Mouse (Mus musculus) heart, embryonic 11.5 days (tissue): ENCODE measurements around the gene Nufip2. TPM values are rescaled to one million over a fixed set of nuclear protein-coding genes. Genes with fewer than 3 reads are reported as not detected.
A peak's percentile ranks its signal among the peaks of the same experiment; 100 is the strongest.

ENCODE experiments used
- ATAC-seq: fragments of 200-750 bp; cut with Nextera tagmentation; replicated peaks from 2 replicates; pipeline ENCODE4 v1.8.0; 2017; ENCODE audit warnings: moderate library complexity; ENCODE audit not compliant: insufficient number of reproducible peaks, low FRiP score, low TSS enrichment
- H3K27ac ChIP-seq: fragments of 300-500 bp; sonication (generic); 2 replicates; pipeline ENCODE4 v1.5.1; 2014; ENCODE audit warnings: mild to moderate bottlenecking, low read depth, low read length
- H3K27me3 ChIP-seq: fragments of 300-500 bp; sonication (generic); 2 replicates; pipeline ENCODE4 v1.6.1; 2014; ENCODE audit warnings: mild to moderate bottlenecking, low read length, mixed read lengths; ENCODE audit not compliant: control insufficient read depth, insufficient read depth
- H3K36me3 ChIP-seq: fragments of 300-500 bp; sonication (generic); 2 replicates; pipeline ENCODE4 v1.6.1; 2014; ENCODE audit warnings: mild to moderate bottlenecking, low read length, moderate library complexity, mixed read lengths; ENCODE audit not compliant: control insufficient read depth, insufficient read depth
- H3K4me1 ChIP-seq: fragments of 300-500 bp; sonication (generic); 2 replicates; pipeline ENCODE4 v1.6.1; 2014; ENCODE audit warnings: low read length; ENCODE audit not compliant: control insufficient read depth, insufficient read depth
- H3K4me2 ChIP-seq: fragments of 300-500 bp; sonication (generic); 2 replicates; pipeline ENCODE4 v1.6.1; 2014; ENCODE audit warnings: mild to moderate bottlenecking, moderate library complexity
- H3K4me3 ChIP-seq: fragments of 300-500 bp; sonication (generic); 2 replicates; pipeline ENCODE4 v1.5.1; 2014; ENCODE audit warnings: low read depth, low read length
- H3K9ac ChIP-seq: fragments of 300-500 bp; sonication (generic); 2 replicates; pipeline ENCODE4 v1.6.1; 2014; ENCODE audit warnings: mild to moderate bottlenecking, low read depth, low read length, moderate library complexity
- H3K9me3 ChIP-seq: fragments of 300-500 bp; sonication (generic); replicated peaks from 2 replicates; pipeline ENCODE4 v1.6.1; 2016; ENCODE audit warnings: low read length; ENCODE audit not compliant: control insufficient read depth
- WGBS: fragments of 180-500 bp; shearing (Covaris S2); extraction: QIAGEN DNeasy Blood & Tissue Kit; methylation state at CpG from one replicate; pipeline ENCODE4 v1.1.7; 2014; ENCODE audit not compliant: insufficient replicate concordance; 5-methylcytosine and 5-hydroxymethylcytosine counted together
- polyA plus RNA-seq: library from polyadenylated mRNA; unstranded; fragments of >200 nt; fragmentation: Nextera tagmentation; extraction: Ambion mirVana; gene quantifications from 2 replicates; pipeline ENCODE4 v1.2.1, GENCODE M21; 2014

The Nufip2 gene
- polyA plus RNA-seq, 1 experiment from 2014 or later = 11.3 TPM

DNA sequence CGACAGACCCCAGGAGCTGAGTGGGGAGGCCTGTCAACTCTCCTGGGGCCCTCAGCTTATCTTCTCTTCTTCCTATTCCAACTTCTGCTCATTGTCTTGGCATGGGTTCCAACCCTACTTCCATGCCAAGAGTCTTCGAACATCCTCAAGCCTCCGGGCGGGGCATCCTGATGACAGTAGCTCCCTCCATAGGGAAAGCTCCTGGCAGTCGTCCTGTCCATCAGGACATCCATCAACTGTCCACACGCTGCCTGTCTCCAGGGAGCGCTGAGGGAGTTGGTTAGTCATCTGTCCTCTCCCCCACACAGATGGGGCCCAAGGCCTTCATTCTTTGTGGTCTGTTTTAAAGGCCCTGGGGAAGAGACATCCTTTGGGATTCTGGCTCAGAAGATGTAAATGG, 95.1 kb downstream of the Nufip2 start:
- ATAC-seq = no peak
- H3K9me3 ChIP-seq = no peaks in the 10 kb centered on the region
- H3K4me2 ChIP-seq = no peak overlapping the region
- H3K36me3 ChIP-seq = no peaks in the 10 kb centered on the region
- 54% methylated on average over 7 of the region's 7 CpGs for WGBS
- H3K4me1 ChIP-seq = peaks cover 42% of the 10 kb centered on the region
- no peak overlapping the region for H3K9ac ChIP-seq
- no peak overlapping the region for H3K4me3 ChIP-seq
- no peak overlapping the region for H3K27ac ChIP-seq
- no peaks in the 10 kb centered on the region for H3K27me3 ChIP-seq

DNA sequence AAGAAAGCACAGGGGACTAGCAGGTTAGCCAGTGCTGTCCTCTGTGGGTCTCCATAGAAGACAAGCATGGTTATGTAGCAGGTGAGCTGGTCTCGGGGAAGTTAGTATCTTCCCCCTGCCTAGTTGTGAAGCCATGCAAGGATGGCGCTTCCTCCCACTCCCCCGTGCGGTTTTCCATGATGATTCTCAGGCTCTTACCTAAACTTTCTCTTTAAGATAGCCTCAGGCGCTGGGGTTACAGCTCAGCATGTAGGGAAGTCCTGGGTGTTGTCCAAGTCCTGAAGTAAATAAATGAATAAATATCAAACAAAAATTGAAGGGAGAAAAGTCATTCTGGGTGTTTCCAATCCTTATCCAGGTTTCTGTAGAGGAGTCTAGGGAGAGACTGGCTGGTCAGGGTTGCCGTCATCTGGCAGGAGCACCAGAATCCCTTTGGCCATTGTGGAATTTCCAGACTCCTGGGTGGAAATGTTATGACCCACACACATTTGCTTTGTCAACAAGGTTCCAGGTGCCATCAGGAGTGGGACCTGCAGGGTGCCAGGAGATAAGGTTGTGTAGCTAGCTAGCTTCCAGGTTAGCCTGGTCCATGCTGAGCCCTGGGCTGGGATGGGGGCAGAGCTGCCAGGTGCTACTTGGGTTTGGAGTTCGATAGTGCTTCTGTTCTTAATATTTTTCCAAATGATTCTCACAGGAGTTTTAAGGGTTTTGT, 96.3 kb downstream of the Nufip2 start:
- WGBS = 81% methylated on average over 7 of the region's 7 CpGs
- H3K4me2 ChIP-seq = no peak overlapping the region
- ATAC-seq = no peak
- no peaks in the 10 kb centered on the region for H3K36me3 ChIP-seq
- peaks cover 46% of the 10 kb centered on the region for H3K4me1 ChIP-seq
- H3K9me3 ChIP-seq = no peaks in the 10 kb centered on the region
- H3K27me3 ChIP-seq = no peaks in the 10 kb centered on the region
- no peak overlapping the region for H3K4me3 ChIP-seq
- H3K27ac ChIP-seq = no peak overlapping the region
- no peak overlapping the region for H3K9ac ChIP-seq

DNA sequence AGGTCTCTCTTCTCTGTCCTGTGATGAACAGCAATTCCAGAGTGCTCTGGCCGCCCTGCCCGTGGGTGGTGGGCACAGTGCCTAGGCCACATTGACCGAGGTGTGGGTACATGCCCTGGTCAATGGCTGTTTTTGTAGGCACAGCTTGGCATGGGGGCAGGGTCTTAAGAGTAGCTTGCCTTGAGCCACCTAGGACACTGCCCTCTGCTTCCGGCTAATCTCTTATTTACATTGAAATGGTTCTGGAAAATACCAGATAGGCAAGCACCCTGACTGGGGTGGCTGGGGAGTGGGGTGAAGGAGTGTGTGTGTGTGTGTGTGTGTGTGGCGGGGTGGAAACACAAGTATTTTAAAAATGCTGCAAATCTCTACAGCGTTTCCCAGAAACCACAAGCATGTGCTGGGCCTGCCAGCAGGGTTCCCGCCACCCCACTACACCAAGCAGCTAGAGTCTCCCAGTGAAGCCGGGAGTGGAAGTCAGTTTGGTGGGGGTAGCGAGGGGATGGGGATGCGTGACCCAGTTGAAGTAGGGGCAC, 97.3 kb downstream of the Nufip2 start:
- H3K4me3 ChIP-seq = no peak overlapping the region
- peak overlapping the region; percentile 31; the same call in 1 of the 2 replicates for H3K4me2 ChIP-seq
- 55% methylated on average over 10 of the region's 10 CpGs for WGBS
- H3K9ac ChIP-seq = peak overlapping the region; percentile 28; the same call in 1 of the 2 replicates
- no peaks in the 10 kb centered on the region for H3K9me3 ChIP-seq
- H3K36me3 ChIP-seq = no peaks in the 10 kb centered on the region
- no peak; the same call in 1 of the 2 replicates for ATAC-seq
- H3K27me3 ChIP-seq = no peaks in the 10 kb centered on the region
- peaks cover 46% of the 10 kb centered on the region for H3K4me1 ChIP-seq
- peak overlapping the region; percentile 96; the same call in 1 of the 2 replicates for H3K27ac ChIP-seq

DNA sequence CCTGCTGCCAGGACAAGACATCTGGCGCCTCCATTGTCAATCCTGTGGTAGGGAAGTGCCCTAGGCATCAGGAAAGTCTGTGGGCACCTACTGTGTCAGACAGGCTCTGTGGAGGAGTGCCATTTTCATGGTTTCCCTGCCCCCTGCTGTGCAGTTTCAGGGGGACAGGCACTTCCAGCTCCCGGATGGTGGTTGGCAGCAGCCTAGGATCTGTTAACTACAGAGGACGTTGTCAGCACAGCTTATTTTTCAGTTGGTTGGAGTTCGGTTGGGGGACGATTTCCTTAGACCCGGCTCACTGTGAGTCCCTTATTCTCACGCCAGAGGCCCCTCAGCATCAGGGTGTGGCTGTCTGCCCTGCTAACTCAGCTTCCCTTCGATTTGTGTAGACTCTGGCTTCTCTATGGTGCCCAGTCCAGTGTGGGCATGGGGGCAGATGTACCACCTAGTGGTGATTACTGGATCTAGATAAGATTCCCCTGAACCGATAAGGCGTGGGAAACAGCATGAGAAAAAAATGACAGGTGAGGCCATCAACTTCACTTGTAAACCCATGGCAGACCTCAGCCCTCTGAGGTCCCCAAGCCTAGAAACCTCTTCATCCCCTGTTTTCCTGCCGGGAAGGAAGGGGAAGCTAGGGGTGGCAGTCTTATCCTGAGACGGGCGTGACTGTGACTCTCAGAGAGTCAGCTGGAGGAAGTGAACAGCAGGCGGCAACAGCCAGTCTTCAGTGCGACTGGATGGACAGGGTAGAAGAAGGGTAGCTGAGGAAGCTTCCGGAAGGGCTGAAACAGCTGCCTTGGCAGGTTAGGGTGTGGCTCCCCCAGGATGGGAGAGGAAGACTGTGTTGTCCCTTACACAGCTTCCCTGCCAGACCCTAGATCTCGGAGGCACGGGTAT, 98.0 kb downstream of the Nufip2 start:
- Histone ChIP-seq H3K27ac (peak overlapping the region; percentile 96), H3K27me3 (no peaks in the 10 kb centered on the region), H3K9ac (peak overlapping the region; percentile 23; the same call in 1 of the 2 replicates), H3K4me1 (peaks cover 43% of the 10 kb centered on the region), H3K9me3 (no peaks in the 10 kb centered on the region), H3K4me3 (no peak overlapping the region), H3K4me2 (peak overlapping the region; percentile 33), H3K36me3 (no peaks in the 10 kb centered on the region)
- 42% methylated on average over 18 of the region's 18 CpGs for whole genome bisulfite sequencing
- ATAC-seq = no peak; the same call in 1 of the 2 replicates

DNA sequence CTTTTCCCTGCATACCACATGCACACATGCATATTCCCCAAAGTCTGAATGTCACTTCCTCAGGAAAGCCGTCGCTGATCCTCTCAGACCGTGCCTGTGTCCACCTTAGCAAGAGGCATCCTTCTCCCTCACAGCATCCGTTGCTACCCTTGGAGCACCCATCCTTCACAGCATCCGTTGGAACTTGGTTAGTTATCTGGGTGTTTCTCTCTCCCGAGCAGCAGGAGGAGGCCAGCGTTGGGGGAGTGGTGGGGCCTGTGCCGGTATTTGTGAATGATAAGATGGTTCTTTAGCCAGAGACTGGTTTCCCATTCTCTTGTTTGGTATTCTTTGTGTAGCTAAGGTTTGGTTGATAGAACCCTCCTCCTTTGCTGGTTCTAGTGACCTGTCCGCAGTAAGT, 98.9 kb downstream of the Nufip2 start:
- no peak overlapping the region for H3K9ac ChIP-seq
- H3K4me2 ChIP-seq = peak overlapping the region; percentile 33
- 43% methylated on average over 9 of the region's 9 CpGs for WGBS

DNA sequence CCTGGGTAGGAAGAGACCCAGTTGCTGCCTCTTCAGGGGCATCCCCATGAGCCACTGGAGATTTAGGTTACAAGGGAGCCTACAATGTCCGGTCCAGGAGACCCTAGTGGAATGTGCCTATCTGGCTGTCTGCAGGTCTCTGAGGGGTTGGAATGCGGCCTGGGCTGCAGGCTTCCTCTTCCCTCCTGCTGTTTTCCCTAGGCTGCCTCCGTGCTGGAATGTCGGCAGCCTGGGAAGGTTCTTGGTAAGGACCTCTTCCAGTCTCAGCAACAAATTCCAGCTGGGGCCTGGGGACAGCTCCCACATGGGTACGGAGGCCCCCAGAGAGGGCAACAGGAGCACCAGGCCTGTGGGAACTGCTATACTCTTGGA, 99.4 kb downstream of the Nufip2 start:
- no peak overlapping the region for H3K4me3 ChIP-seq
- peak overlapping the region; percentile 96 for H3K27ac ChIP-seq
- H3K9me3 ChIP-seq = no peaks in the 10 kb centered on the region
- H3K4me1 ChIP-seq = peaks cover 44% of the 10 kb centered on the region
- WGBS = 5% methylated on average over 5 of the region's 5 CpGs
- H3K27me3 ChIP-seq = no peaks in the 10 kb centered on the region
- peak overlapping the region; percentile 33 for H3K4me2 ChIP-seq
- ATAC-seq = peak; percentile 33; the same call in 1 of the 2 replicates
- peak overlapping the region; percentile 59; the same call in 1 of the 2 replicates for H3K9ac ChIP-seq
- H3K36me3 ChIP-seq = no peaks in the 10 kb centered on the region

More for the DNA sequence above, 98.9 kb downstream of the Nufip2 start:
- Histone ChIP-seq H3K4me1 (peaks cover 39% of the 10 kb centered on the region), H3K36me3 (no peaks in the 10 kb centered on the region), H3K27me3 (no peaks in the 10 kb centered on the region), H3K27ac (peak overlapping the region; percentile 96), H3K4me3 (no peak overlapping the region), H3K9me3 (no peaks in the 10 kb centered on the region)
- no peak for ATAC-seq

DNA sequence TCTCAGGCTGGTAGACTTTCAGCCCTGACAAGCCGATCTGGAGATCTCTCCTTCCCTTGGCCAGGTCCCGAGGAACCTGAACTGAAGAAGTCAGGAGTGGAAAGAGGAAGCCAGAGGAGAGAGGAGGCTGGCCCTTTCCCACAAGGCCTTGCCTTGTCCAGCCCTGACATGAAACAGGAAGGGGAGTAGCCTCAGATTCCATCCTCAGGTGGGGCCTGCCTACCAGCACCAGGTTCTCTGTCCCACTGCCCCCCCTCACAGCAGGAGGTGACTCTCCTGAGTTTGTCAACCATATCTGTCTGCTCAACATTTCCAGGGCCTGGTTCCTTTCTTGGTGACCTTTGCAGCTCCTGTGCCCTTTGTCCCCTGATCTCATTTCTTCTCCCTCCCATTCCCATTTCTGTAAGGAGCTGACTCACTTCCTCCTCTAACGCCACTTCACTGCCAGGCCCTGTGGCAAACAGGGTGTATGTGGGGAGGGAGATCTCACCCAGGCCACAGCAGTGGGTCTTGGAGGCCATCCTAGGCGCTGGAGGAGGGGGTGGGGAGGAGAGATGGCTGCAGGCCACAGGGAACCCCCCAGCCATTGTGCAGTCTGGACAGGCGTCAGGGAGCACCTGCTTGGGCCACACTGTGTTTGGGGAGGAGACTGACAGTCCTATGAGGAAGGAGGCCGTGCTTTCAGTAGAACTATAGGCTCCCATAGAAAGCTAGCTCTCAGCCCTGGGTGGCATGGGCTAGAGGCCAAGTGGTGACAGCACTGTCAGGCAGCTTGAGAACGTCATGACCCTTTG, 100.0 kb downstream of the Nufip2 start:
- peak overlapping the region; percentile 59; the same call in 1 of the 2 replicates for H3K9ac ChIP-seq
- 24% methylated on average over 7 of the region's 7 CpGs for WGBS

DNA sequence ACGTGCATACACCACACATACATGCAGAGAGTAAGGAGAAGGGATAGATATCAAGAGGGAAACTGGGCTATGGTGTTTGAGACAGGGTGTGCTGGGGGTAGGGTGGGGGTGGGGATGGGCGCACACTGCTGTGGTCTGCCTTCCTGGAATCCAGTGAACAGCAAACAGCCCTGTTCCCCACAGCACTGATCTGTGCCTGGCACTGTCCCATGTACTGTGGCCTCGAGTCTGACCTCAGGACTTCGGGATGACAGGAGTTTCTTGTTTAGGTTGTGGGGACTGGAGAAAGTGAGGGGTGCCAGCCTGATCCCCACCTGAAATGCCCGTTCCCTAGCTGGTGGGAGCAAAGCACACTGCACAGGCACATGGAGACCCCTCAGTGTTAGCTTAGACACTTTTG, 101.8 kb downstream of the Nufip2 start, which contains the start of gene Gm10277:
TSS of gene Gm10277 (minus strand) at position 41 of the 400 bp plus-strand sequence.
- Histone ChIP-seq H3K9ac (no peak within 1 kb of the TSS), H3K4me3 (no peak within 1 kb of the TSS), H3K4me1 (peaks cover 66% of the 10 kb centered on the region), H3K27me3 (no peaks in the 10 kb centered on the region), H3K36me3 (no peaks in the 10 kb centered on the region), H3K9me3 (no peaks in the 10 kb centered on the region), H3K4me2 (no peak within 1 kb of the TSS), H3K27ac (peak within 1 kb of the TSS; percentile 96)
- WGBS = 71% methylated on average over 5 of the region's 5 CpGs
- no peak for ATAC-seq

More for the DNA sequence above, 100.0 kb downstream of the Nufip2 start:
- H3K4me3 ChIP-seq = no peak overlapping the region
- H3K36me3 ChIP-seq = no peaks in the 10 kb centered on the region
- peaks cover 50% of the 10 kb centered on the region for H3K4me1 ChIP-seq
- H3K9me3 ChIP-seq = no peaks in the 10 kb centered on the region
- ATAC-seq = 0 out of 2 replicates have a peak, but pooled peaks have one; percentile 20
- H3K27me3 ChIP-seq = no peaks in the 10 kb centered on the region
- peak overlapping the region; percentile 33 for H3K4me2 ChIP-seq
- peak overlapping the region; percentile 96 for H3K27ac ChIP-seq
